Mouse (Mus musculus): ENCODE measurements at regions not wholly inside any gene's neighbourhood (a gene's known extent, or its start where the extent isn't known, plus 50 kb on each side); places are given as distances from the start of the nearest gene placed in this dataset.

DNA sequence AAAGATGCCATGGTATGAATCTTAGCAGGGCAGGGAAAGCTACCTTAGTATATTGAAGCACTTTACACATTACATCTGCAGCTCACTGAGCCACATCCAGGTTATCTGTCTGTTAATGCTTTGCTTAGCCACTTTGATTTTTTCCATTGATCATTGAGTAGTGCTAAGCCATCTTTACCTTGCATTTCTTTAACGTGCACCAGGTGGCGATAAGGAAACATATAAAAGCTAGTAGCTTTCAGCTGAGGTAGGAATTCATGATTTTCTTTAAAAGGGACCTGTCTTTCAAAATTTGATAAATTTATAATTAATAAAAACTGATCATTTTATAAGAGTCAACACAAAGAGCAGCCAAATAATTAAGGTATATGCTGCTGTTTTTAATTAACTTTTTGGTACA lies 426.3 kb upstream of the Tpk1 start:
- no peaks in the 10 kb centered on the region for H3K36me3 ChIP-seq (ENCODE audit: insufficient read depth, low read length)
- peak; percentile 59 for TF ChIP-seq CTCF (IDR thresholded peaks at IDR 0.05; ENCODE audit: low read depth)
- no peak overlapping the region for H3K4me3 ChIP-seq (ENCODE audit: low read length)
- H3K4me1 ChIP-seq (ENCODE audit: insufficient read depth, low read length): no peaks in the 10 kb centered on the region
- ATAC-seq: no peak
- no peak overlapping the region for H3K4me2 ChIP-seq (ENCODE audit: low read depth, low read length)
- peak; percentile 66 for DNase-seq (ENCODE audit: low spot score)
- H3K27ac ChIP-seq: no peak overlapping the region
- H3K9me3 ChIP-seq (ENCODE audit: low read length): no peaks in the 10 kb centered on the region
- H3K9ac ChIP-seq (replicated peaks; ENCODE audit: low read length): no peak overlapping the region
- WGBS: 47% methylated on average over 2 of the region's 2 CpGs
- H3K27me3 ChIP-seq (ENCODE audit: insufficient read depth, low read length): no peaks in the 10 kb centered on the region

DNA sequence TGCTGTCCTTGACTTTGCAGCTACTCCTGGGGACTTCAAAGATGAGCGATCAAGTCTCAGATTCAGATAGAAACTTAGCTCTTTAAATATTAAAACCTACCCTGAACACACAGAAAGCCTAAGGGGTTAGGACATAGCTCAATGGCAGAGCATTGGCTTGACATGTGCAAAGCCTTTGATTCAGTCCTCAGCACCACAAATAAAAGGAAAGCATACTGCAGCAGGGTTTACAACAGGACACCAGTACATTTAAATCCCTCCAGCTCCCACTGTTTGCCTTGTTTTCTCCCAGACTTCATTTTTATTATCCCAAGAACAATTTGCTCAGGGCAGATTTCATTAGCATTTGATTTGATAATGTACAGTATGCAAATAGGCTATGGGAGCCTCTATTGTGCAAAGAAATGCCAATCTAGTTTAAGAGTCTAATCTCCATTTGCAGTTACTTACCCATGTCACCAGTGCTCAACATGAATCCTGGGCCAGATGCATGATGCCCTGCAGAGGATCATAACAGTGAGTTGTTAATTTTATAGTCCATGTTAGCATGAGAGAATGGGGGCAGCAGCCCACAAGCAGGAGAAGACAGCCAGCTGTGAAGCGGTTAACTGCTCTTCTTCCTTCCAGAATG lies 416.0 kb upstream of the Tpk1 start:
- no peak for ATAC-seq
- H3K4me2 ChIP-seq (ENCODE audit: low read depth, low read length): no peak overlapping the region
- H3K9ac ChIP-seq (replicated peaks; ENCODE audit: low read length): no peak overlapping the region
- WGBS: 74% methylated on average over 2 of the region's 2 CpGs
- no peak overlapping the region for H3K4me3 ChIP-seq (ENCODE audit: low read length)
- DNase-seq (ENCODE audit: low spot score): no peak
- no peaks in the 10 kb centered on the region for H3K4me1 ChIP-seq (ENCODE audit: insufficient read depth, low read length)
- no peaks in the 10 kb centered on the region for H3K27me3 ChIP-seq (ENCODE audit: insufficient read depth, low read length)
- no peaks in the 10 kb centered on the region for H3K36me3 ChIP-seq (ENCODE audit: insufficient read depth, low read length)
- TF ChIP-seq CTCF (IDR thresholded peaks at IDR 0.05; ENCODE audit: low read depth): no peak
- no peaks in the 10 kb centered on the region for H3K9me3 ChIP-seq (ENCODE audit: low read length)
- no peak overlapping the region for H3K27ac ChIP-seq

DNA sequence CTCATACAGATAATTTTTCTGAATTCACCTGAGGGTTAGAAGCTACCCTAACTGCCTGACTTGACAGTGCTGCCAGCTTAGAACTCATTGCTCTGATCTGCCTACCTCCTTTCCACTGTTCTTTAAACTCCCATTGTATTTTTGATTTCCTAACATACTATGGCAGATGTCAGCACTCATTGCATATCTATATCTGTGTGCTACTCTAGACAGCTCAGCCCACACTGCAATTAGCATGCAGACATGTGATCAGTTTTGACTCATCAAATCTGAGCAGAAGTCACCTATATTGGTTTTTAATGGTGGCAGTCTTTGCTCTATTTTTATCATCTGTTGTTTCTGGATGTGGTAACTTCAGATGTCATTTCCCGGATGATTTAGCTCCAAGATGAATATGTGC lies 407.0 kb upstream of the Tpk1 start:
- no peaks in the 10 kb centered on the region for H3K9me3 ChIP-seq (ENCODE audit: low read length)
- no peak for TF ChIP-seq CTCF (IDR thresholded peaks at IDR 0.05; ENCODE audit: low read depth)
- DNase-seq (ENCODE audit: low spot score): no peak
- 74% methylated on average over 1 of the region's 1 CpGs for WGBS
- ATAC-seq: no peak
- H3K4me3 ChIP-seq (ENCODE audit: low read length): no peak overlapping the region
- no peaks in the 10 kb centered on the region for H3K4me1 ChIP-seq (ENCODE audit: insufficient read depth, low read length)
- no peak overlapping the region for H3K4me2 ChIP-seq (ENCODE audit: low read depth, low read length)
- no peaks in the 10 kb centered on the region for H3K36me3 ChIP-seq (ENCODE audit: insufficient read depth, low read length)
- no peaks in the 10 kb centered on the region for H3K27me3 ChIP-seq (ENCODE audit: insufficient read depth, low read length)
- H3K27ac ChIP-seq: no peak overlapping the region
- H3K9ac ChIP-seq (replicated peaks; ENCODE audit: low read length): no peak overlapping the region

DNA sequence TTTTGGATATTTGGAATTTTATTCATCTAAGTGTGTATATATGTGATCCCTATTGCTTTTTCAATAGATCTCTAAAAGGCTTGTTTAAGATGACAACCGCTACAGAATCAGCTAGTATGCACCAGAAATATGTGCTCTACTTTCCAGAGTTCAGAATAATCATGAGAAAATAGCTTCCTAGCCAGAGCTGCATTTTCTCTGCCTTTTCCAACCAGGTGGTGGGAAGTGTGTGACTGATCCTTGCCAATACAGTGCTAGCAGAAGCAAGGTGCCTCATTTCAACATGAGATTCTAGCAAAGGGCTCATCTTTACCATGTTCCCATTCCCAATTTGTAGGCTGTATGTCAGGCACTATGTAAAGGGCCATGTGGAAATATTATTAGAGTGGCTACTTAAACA lies 401.8 kb upstream of the Tpk1 start:
- TF ChIP-seq CTCF (IDR thresholded peaks at IDR 0.05; ENCODE audit: low read depth): no peak
- Histone ChIP-seq H3K27ac (no peak overlapping the region), H3K4me1 (ENCODE audit: insufficient read depth, low read length) (no peaks in the 10 kb centered on the region), H3K4me2 (ENCODE audit: low read depth, low read length) (no peak overlapping the region), H3K9ac (replicated peaks; ENCODE audit: low read length) (no peak overlapping the region), H3K9me3 (ENCODE audit: low read length) (no peaks in the 10 kb centered on the region), H3K36me3 (ENCODE audit: insufficient read depth, low read length) (no peaks in the 10 kb centered on the region), H3K27me3 (ENCODE audit: insufficient read depth, low read length) (no peaks in the 10 kb centered on the region), H3K4me3 (ENCODE audit: low read length) (no peak overlapping the region)
- 95% methylated on average over 1 of the region's 1 CpGs for WGBS
- DNase-seq (ENCODE audit: low spot score) (no peak), ATAC-seq (no peak)

Data from hindbrain, postnatal 0 days (tissue).